Mouse (Mus musculus) adrenal gland, postnatal 14 days (tissue): Measurements from ENCODE around the gene Lrig2. TPM values are rescaled to one million over a fixed set of nuclear protein-coding genes. Genes with fewer than 3 reads are reported as not detected.

Experiments
- DNase-seq: peaks from one replicate; pipeline ENCODE4 v3.0.0; 2021; ENCODE audit warnings: mixed read lengths
- total RNA-seq: library from RNA; stranded (reverse); gene quantifications from 2 replicates; pipeline ENCODE4 v1.2.3, GENCODE M21; 2021

Gene Lrig2
- total RNA-seq, 1 experiment from 2014 or later, result 17.4 TPM

DNA sequence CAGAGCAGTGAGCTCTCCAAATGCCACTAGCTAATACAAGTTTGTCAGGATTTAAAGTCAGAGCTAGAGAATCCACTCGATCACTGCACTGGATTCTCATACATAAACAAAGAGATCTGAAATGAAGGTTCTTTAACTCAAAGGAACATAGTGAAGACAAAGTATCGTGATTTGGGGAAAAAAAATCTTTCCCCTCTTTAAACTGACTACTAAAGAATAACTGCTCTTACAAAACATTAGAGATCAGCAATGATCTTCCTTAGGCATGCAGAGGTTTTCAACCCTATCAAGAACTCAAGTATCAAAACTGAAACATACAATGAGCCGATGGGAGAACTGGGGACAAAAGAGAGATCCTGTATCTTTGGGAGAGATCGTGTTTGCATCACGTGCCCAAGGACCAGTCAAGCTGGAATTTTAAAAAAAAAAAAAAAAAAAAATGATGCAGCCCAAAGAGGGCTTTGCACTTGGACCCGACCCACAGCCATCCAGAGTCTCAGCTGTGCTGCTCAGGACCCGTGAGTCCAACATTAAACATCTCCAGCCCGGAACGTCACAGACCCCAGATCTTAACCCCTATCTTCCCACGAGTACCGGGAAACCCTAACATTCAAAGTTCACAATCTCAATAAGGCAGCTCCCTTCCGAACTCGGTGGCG lies 818 bp downstream of the Lrig2 start:
- DNase-seq, result no peak

DNA sequence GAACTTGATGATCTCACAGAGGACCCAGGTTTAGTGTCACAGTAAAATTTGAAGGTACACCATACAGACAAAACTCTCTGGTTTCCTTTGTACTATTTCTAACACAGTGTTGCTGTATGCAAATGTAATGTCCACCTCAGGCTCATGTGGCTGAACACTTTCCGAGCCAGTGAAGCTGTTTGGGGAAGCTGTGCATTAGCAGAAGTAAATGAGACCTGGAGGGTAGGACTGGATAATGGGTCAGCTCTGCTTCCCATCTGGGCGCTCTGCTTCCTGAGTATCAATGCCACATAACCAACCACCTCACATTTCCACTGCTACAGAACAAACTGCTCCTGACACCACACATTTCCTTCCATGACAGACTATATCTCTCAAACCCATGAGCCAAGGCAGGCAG lies 10.1 kb downstream of the Lrig2 start:
- DNase-seq, result no peak

DNA sequence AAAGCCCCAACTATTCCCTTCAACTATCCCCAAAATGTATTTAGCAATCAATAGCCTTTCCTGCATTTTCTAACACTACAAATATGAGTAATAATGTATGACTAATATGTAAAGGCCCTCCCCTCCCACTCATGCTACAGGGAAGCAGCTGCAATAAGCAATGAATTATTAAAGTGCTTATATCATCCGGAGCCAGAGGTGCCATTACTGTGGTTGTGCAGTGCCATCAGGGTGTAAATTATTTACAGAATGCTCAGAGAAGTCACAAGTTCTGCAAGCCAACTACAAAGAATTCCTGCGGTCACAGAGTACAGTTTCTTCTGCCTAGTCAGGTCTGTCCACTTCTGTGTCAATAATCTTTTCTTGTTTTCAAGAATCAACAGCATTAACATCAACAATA lies 10.8 kb downstream of the Lrig2 start:
- DNase-seq, result no peak

DNA sequence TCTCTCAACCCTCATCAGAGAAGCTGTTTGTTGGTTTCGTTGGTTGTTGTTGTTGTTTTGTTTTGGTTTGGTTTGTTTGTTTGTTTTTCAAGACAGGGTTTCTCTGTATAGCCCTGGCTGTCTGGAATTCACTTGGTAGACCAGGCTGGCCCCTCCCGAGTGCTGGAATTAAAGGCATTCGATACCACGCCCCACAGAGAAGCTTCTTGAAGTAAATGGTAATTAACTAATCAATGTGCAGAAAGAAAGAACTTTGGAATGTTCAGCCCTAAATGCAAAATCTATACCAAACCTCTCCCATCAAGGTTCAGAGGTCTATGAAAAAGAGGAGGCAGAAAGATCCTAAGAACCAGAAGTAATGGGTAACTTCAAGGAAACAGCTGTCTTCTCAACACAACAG lies 15.5 kb downstream of the Lrig2 start:
- no peak for DNase-seq

DNA sequence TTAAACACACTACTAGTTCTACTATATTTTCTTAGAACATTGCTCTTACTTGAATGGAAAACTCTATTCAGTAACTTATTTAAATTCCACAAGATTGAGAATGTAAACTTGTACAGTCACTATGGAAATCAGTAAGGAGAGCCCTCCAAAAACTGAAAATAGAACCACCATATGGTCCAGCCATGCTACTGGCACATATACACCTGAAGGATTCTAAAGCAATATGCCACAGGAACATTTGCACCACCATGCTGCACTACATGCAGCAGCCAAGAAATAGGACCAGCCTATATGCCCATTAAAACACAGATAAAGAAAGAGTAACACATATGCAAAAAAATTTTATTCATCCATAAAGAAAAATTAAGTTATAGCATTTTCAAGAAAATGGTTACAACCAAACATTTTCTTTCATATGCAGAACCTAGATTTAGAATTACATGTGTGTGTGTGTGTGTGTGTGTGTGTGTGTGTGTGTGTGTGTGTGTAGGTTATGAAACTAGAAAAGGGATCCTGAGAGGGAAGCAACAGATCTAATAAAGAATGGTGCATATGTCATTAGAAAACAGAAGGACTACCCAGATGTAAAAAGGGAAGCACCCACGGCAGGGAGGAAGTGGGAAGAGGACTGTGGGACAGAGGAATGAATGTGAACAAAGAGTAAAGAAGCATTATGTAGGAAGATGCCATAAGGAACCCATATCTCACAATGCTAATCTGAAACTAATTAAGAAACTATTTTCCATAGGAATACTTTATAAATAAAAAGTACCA lies 30.6 kb downstream of the Lrig2 start:
- DNase-seq, result no peak

DNA sequence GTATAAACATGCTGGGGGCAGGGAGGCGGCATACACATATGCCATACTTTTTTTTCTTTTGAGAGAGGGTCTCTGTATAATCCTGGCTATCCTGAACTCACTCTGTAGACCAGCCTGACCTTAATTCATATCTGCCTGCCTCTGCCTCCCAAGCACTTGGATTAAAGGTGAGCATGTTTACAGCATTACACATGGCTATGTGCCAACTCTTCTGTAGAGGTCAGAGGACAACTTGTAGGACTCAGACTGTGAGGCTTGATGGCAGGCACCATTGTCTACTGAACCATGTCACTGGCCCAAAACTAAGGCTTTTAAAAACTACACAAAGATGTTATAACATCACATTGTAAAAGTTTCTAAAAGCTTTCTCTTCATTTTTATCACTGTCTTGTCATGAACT lies 33.7 kb downstream of the Lrig2 start:
- DNase-seq, result no peak

DNA sequence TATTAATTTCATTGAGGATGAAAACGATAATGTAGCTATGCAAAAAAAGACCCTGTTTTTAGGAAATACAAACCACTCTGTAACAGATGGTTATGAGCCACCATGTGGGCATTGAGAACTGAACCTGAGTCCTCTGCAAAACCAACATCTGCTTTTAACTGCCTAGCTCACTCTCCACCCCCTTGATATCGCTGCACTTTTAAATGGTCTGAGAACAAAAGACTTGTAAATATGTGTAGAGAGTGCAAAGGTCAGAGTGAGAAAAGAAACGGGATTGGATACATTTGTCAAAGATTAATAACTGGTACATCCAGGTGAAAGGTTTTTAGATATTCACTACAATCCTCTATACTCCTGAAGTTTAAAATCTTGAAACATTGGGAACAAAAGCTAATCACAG lies 42.3 kb downstream of the Lrig2 start:
- no peak for DNase-seq

DNA sequence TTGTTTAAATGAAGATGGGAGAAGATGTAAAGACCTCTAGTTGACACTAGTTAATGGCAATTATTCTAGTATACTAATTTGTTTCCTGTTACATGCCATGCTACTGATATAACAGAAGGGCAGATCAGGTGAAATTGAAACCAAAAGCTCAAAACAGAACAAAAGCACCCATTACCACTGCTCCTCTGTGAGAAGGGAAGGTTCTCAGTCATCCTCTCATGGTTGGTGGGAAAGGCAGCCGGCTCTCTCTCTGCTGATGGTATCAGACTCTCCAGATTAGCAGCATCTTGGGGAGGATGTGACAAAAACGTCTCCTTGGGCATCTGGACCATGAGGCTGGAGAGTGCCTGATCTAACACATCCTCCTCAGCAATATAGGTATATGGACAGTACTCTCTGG lies 50.5 kb downstream of the Lrig2 start:
- DNase-seq, result no peak

DNA sequence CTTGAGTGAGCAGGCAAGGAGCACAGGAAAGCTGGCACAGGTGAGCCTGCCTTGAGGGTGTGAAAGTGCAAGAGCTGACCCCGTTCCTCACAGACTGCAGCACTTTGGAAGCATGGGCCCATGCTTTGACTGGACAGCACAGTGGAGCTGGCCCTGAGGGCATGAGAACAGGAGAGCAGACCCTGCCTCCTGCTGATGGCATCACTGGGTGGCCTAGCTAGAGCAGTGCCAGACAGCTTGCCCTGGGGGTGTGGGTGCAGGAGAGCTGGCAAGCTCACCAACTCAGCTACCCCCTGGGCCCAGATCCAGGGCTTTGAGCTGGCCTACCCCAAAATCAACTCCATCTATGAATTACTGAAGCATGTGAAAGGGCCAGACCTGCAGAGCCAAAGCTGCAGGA lies 53.1 kb downstream of the Lrig2 start:
- no peak for DNase-seq

DNA sequence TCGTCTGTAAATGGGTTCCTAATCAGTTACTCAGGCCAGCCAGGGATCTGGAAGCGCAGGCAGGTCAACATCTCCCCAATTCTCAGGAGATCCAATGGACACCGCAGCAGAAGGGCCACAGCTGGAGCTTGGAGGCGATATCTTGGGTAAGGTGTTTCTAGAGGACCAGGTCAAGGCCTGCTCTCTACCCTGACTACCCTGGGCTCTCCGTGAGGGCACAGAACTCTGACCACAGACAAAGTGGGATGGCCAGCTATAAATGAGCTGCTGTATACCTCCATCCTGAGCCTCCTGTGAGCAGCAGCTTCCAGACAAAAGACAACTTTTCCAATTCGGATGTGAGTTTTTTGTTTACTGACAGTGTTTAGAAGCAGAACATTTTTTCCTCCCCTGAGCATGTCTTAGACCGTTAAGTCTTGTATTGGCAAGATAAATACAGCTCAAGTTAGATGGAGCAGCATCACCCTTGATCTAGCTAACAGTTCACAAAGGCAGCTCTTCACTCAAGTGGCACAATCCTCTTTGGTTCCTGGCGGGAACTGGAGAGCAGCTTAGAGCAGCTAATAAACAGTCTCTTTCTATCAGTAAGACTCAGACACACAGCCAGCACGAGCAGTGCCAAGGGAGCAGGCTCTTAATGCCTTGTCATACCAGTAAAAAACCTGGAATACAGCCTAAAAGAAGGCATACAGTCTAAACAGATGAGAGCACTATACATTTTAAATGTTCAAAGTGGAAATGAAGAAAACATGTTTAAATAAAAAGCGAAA lies 56.0 kb downstream of the Lrig2 start:
- DNase-seq, result no peak

DNA sequence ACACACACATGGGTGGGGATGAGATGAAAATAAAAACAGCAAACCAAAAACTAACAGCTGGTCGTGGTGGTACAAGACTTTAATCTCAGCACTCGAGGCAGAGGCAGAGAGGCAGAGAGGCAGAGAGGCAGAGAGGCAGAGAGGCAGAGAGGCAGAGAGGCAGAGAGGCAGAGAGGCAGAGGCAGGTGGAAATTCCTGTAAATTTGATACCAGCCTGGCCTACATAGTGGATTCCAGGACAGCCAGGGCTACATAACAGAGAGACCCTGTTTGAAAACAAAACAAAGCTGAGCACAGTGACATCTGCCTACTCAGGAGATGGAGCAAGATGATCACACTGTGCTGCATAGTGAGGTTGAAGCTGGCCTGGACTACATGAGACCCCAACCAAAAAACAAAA lies 64.5 kb downstream of the Lrig2 start:
- DNase-seq, result no peak

DNA sequence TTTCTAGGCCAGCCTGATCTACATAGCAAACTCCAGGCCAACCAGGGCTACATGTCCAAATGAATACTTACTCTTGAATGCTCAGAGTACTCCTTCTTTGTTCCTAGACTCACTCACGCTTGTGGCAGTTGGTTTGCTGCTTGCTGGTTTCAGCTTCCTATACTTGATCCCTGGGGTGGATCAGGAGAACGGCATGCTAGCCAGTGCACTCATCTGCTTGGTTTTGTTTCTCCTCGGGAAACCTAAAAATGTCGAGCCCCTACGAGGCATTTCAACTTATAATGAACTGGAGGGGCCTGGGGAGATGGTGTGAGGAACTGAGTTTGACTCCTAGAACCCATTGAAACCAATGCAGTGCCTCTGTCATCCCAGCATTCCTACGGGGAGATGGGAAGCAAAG lies 65.0 kb downstream of the Lrig2 start:
- no peak for DNase-seq

DNA sequence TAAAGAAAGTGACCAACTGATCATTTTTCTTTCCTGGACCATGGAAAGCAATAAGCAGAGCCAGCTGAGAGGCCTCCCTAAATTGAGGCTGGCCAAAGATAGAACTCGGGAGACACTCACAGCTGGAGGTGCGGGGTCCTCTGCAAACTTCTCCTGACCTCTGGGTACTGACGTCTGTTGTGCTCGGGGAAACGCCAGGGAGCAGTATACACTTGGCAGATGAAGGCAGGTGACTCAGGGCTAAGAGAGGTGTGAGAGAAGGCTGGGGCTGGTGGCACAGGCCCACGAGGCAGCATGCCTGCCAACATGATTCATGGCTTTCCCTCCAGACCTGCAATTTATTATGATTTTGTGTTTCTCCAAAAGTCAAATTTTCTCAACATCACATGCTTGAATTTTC lies 66.1 kb downstream of the Lrig2 start:
- DNase-seq, result peak; percentile 66

DNA sequence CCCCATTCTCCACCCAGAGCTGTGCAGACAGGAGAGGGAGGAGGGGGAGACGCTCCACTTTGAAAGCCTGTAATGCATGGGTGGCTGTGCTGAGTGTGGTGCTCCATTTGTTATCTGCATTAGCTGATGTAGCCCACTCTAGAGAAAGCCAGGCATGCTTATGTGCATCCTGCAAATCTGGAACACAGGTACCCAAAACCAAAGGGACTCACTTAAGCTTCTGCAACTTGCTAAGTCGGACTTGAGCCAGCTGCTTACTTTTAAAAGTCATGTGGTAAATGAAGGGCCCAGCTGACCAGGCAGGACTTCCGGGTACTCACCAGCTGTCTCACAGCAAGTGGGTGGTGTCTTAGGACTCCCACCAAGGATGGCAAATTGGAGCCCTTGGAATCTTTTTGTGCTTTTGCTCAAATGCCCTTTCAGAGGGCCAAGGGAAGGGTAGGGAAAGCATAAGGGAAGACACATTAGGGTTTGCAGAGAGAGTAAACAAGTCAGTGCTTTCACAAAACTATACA lies 66.7 kb downstream of the Lrig2 start:
- DNase-seq, result no peak

DNA sequence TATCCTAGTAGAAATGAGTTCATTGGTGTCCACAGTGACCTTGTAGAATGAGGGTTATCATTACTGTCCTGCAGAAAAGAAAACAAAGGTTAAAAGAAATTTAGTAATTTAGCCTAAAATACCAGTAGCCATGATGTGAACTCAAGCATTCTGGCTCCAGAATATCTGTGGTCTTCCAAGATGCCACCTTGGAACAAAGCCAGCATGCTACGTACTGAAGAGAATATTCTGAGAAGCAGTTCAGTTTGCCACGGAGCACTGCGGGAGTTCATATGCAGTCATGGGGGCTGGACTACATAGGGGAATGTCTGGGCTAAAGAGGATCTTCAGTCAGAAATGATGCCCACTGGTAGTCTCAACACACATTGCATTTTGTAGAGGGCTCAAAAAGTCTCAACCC lies 67.6 kb downstream of the Lrig2 start:
- DNase-seq, result no peak

DNA sequence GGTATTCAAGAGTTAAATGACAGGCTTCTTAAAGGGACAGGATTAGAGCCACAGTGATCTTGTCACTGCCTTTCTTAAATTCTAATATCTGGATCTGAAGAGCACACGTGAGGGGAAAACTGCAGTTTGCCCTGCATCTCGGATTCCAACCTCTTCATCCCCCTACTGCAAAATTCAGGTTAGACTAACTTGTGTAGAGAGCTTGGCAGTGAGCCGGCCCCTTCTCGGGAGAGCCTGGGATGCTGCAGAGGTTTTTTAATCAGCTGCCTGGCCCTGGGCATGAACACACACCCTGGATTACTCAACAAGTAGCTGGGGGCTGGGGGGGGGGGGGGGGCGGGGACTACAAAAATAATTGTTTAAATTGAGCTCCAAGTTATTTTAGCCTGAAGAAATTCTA lies 69.4 kb downstream of the Lrig2 start:
- DNase-seq, result no peak

DNA sequence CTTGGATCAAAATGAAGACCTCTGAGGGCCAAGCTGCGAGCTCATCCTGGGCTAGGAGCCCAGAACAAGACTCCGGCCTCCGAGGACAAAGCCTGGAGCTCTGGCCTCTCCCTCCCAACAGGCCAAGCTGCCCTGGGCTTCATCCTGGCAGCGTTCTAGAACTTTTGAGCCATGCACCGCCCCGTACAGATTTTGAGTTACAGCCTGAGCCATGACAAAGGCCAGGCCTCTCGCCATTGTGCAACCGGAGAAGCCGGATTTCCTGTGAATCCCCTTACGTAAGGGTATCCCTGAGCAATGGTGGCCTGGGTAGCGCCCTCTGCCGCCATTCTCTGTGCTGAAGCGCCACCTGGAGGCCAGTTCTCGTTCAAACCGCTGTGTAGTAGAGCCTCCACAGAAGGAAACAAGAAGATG lies 69.8 kb downstream of the Lrig2 start:
- peak; percentile 98 for DNase-seq

DNA sequence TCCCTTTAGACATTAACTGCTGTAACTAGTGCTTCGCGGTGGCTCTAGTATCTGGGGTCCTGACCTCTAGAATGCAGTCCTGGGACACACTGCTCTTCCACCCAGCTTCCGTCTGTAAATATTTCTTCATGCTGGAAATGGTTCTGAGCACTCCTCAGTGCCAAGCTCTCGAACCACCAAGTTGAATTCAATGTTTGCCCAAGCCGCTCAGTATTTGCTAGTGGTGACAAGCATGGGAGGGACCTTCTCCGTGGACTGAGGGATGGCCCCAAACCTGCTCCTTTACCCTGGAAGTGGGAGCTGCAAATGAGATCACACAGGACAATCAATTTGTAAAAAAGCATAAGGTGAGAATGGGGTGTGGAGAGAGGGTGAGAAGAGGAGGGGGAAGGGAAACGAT lies 70.3 kb downstream of the Lrig2 start:
- no peak for DNase-seq

DNA sequence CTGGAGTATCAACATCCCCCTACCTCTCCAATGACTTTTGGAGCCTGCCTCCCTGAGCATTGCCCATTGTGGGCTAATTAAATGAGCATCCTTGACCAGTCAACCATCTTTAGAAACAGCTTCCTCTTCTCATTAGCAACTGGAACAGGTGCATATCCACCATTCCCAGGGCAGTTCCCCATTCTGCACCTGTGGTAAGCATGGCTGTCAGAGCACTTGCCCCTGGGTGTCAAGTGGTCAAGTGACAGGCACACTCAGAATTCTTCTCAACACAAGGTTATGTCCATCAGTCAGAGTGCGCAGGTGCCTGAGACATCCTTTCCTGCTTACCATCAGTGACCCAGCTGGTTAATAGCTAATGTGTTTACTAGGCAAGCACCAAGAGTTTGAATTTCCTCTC lies 72.9 kb downstream of the Lrig2 start:
- DNase-seq, result no peak

DNA sequence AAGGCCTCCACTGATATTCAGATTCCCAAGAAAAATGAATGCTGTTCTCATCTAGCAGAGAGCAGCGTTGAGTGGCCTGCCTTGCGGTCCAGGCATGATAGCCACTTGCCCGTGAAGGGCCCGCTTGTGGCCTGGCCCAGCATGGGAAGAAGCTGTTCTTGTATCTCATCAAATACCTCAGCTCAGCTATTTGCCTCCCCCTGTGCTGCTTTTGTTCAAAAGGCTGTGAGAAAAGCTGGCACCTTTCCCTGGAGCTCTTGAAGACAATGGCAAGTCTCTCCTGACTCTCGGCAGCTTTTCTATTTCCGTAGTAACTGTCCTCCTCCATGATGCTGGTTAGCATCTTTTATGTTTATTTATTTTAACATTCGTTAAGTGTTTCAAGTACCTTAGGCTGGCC lies 74.1 kb downstream of the Lrig2 start:
- no peak for DNase-seq

DNA sequence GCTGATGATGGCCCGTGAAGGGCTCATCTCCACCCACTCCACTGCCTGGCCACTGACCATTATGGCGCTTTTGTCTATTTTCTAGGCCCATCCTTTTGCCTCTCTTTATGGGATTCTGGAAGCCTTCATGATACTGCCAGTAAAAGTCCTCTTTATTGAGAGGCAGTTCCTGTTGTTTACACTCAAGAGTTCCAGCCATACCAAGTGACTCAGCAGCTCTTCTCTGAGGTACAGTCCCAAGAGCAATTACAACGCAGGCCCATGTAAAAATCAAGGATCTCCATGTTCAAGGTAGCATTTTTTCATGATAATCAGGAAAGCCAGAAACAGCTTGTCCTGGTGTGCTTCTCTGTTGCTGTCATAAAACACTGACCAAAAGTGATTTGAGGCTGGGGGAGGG lies 75.8 kb downstream of the Lrig2 start:
- DNase-seq, result no peak

DNA sequence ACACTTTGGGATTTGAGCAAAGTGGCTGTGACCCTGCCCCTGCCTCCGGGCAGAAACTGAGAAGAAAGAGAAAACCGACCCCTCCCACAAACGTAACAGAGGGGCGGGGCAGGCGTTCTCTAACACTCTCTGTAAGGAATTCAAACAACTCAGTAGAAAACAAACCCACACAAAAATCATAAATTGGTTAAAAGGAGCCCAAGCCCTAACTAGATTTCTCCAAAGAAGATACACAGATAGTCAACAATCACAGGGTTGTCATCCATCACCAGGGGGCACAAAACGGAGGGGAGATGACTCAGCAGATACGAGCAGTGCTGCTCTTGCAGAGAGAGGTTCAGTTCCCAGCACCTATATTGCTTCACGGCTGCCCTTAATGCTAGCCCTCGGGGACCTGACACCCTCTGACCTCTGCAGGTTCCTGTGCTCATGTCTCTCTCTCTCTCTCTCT lies 77.4 kb downstream of the Lrig2 start:
- DNase-seq, result peak; percentile 27

DNA sequence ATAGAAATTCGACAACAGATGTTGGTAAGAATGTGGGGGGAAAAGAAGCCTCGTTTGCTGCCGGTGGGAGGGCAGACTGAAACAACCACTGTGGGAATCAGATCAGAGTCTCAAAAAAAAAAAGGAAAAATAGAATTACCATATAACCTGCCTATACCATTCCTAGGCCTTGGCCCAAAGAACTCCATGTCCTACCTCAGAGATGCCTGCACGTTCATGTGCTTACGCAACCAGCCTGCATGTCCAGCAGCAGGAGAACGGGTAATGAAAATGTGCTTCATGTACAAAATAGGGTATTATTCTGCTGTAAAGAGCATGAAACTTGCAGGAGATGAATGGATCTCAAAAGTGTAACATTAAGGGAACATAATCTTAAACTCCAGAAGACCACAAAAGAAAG lies 79.1 kb downstream of the Lrig2 start:
- DNase-seq, result no peak
